Mouse (Mus musculus): Measurements from ENCODE around the gene Ptch2.
A peak's percentile ranks its signal among the peaks of the same experiment; 100 is the strongest.

Ptch2 gene

DNA sequence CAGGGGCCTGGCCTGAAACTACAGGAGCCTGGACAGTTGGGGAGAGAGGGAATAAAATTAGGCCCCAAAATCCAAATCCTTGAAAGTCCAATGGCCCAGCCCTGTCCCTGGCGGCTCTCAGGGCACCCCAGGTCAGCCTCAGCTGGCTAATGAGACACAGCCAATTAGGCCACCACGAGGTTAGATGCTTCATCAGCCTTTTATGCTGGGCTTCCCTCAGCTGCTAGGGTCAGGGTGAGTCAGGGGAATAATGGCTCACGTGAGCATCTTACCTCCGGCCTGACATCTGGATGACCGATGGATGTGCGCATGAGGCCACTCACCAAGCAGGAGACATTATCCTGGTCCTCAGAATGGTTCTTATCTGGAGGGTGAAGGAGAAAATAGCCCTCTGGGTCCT, 34.9 kb downstream of the Ptch2 start:
- no peak for DNase-seq (ENCODE audit: low spot score)

DNA sequence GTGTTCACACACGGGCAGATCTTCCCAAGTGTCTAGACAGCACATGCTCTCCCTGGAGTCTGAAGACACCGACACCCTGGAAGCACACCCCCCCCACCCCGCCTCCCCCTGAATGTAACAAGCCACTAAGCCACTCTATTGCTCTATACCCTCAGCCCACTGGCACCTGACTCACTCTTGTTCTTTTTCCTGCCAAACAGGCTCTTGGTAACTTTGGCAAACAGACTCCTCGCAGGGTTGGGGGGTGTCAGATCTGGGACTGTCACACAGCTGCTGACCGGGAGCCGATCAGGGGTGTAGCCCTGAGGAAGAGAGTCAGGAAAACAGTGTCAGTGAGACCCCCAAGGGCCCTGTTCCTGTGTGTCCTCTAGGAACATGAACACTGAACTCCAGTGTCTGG, 35.3 kb downstream of the Ptch2 start:
- no peak for DNase-seq (ENCODE audit: low spot score)

DNA sequence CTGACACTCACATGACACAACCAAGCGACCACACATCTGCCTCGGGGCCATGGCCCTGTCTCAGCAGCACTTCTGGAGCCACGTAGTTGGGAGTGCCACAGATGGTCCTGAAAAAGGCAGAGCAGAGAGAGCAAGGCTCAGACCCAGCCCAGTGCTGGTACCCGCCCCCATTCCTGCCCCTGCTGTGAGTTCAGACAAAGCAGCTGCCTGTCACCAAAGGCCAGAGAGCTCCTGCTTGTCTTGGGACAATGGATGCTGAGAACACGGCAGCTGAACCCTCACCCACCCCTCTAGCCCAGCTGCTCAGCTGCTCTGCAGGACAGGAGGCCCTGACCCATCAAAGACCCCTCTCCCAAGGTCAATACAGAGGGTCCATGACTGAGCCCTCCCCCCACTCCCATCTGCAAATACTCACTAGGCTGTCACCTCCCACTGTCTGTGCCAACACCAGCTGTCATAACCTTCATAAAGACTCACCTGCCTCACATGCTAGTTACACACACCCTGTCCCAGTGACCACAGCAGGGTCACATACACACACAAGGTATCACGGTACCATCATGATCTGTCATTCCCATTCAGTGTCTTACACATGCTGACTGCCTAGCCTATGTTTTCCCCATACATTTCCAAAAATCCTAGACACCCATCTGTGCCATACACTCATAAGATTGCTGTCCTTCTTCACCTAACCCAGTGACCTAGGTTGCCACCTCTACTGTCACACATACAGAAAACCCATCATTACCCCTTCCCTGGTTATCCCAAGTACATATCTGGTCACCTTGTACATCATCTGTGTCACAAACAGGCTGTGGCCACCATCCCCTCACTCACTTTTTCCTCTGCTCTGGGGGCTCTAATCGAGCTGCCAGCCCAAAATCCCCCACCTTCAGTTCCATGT, 36.3 kb downstream of the Ptch2 start:
- no peak for DNase-seq (ENCODE audit: low spot score)

DNA sequence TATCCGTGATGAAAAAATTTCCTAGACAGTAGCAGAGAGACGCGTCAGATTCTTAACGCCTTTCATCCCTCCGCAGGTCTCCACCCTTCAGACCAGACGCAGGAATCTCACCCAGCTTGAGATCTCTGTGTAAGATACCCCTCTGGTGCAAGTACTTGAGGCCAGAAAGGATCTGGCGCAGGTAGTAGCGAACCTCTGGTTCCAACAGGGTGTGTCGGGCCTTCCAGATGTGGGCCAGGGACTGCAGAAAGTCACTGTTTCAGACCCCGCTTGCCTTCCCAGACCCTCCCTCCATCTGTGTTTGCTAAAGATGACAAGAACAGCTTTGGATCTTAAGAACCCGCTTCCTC, 36.9 kb downstream of the Ptch2 start:
- DNase-seq (ENCODE audit: low spot score) = no peak

DNA sequence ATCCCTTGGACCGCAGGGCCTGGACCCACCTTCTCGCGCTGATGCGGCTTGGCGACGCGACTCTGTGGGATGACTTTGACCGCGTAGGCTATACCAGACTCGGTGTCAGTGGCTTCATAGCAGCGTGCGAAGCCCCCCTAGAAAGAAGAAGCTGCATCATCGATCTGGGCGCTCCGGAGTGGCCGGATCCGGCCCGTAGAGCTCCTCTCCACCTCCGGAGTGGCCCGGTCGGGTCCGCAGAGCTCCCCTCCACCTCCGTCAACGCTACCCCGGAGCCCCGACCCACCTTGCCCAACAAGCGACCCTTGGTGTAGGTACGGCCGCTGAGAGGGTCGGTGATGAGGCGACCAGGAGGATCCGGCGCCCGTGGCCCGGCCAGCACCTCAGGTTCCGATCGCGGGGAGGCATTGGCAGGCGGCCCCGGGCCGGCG, 37.5 kb downstream of the Ptch2 start:
- no peak for DNase-seq (ENCODE audit: low spot score)

DNA sequence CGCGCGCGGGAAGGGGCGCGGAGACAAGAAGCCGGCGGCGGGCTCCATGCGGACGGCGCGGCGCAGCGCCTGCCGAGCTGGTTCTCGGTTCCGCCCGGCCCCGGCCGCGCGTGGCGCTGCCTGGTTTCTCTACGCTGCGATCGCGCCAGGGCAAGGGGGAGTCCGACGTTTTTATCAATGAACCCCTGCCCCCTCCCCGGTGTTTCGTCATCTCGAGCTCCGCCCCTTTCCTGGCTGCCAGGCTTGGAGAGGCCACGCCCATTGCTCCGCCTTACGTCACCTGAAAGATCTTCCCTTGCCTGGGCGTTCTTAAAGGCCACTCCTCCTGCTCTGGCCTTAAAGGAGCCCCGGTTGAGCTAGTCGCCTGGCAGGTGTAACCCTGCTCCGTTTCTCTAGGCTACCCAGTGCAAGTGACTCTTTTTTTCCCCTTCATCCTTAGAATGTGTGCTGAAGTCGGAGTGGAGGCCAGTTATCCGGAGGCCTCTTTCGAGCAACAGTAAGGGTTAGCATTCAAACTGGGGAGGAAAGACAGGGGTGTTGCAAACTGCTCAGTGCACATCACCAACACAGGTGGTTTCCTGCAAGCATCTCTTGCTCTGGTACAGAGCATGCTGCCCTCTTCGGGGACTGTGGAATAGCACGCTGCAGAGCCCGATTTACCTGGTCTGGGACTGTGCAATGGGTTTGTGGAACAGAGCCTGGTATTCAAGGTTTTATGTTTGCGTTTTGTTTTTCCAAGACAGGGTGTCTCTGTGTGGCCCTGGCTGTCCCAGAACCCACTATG, 38.1 kb downstream of the Ptch2 start, which contains the start of gene Plk3:
Plk3 (minus strand) TSS at position 147 of the 784 bp plus-strand sequence.
- DNase-seq (ENCODE audit: low spot score) = peak; percentile 78

DNA sequence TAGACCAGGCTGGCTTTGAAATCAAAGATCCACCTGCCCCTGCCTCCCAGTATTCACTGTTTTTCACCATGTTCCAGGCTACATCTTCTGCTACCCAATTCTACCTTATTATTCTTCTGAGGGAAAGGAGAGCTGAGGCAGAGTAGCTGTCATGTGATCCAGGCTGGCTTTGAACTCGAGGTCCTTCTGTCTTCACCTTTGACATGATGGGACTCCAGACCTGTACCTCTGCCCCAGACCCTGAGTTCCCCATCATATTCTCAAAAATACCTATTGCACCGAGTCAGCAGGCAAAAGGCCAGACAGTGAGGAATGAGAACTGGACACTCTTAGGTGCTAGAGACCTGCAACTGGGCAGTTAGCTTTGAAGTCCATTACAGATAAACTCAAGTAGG, 38.7 kb downstream of the Ptch2 start:
- no peak for DNase-seq (ENCODE audit: low spot score)

DNA sequence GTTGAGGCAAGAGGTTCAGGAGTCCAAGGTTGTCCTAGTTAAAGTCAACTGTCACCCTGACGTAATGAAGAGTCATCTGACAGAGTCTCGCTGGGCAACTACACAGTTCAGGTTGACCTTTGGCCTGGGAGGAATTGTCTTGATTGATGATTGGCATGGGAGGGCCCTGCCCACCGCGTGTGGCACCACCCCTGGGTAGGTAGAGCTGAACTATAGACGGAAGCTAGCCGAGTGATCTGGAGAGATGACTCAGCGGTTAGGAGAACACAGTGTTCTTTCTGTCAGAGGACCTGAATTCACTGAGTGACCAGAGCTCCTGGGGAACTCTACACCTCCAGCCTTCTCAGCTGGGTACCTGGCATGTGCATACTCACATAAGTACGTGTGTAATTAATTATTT, 40.2 kb downstream of the Ptch2 start:
- DNase-seq (ENCODE audit: low spot score) = no peak

DNA sequence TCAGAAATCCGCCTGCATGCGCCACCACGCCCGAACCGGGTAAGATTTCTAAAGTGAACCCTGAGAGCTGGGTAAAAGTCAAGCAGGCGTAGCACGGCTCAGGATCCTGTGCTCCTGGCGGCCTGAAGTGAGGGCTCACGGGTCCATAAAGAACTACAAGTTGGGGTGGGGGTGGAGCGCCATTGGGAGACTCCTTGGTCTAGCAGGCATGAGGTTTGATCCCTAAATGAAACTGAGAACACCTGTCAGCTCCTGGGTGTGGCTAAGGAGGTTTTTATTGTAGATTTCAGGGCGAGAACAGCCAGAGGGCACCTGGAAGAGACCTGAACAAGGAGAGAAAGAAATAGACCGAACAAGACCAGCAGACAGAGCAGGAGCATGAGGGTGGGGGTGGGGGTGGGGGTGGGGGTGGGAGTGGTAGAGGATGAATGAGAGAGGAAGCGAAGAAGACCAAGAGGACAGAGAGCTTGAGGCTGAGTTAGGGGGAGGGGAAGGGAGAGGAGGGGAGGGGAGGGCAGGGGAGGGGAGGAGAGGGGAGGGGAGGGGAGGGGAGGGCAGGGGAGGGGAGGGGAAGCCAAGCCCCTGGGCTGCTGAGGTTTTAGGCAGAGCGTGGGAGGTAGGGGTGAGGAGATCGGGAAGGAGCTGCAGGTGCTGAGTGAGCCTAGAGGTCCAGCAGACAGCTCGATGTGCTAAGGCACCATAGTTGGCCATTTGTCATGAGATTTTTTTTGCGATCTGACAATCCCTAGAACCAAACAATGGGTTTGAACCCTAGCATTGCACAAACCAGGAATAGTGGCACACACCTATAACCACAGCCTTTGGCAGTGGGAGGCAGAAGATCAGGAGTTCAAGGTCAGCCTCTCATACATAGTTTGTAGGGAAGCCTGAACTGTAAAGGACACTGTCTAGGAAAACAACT, 42.7 kb downstream of the Ptch2 start:
- DNase-seq (ENCODE audit: low spot score) = no peak

DNA sequence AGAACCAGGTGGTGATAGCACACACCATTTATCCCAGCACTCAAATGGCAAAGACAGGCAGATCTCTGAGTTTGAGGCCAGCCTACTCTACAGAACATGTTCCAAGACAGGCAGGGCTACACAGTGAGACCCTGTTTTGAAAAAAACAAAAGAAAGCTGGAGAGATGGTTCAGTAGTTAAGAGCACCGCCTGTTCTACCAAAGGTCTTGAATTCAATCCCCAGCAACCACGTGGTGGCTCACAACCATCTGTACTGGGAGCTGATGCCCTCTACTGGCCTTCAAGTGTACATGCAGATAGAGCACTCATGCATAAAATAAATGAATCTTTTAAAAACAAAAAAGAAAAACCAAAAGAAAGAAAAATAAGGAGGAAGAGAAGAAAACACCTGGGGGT, 43.3 kb downstream of the Ptch2 start:
- no peak for DNase-seq (ENCODE audit: low spot score)

DNA sequence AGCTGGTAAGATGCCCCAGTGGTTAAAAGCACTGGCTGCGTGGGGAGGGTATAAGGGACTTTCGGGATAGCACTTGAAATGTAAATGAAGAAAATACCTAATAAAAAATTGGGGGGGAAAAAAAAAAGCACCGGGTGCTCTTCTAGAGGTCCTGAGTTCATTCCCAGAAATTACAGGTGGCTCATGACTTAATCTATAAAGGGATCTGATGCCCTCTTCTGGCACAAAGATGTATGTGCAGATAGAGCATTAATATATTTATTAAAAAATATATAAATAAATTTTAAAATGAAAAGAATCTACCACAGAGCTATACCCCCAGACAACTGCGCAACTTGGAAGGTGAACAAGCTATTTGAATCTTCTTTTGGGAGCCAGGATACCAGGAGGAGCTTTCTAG, 44.7 kb downstream of the Ptch2 start:
- no peak for DNase-seq (ENCODE audit: low spot score)

DNA sequence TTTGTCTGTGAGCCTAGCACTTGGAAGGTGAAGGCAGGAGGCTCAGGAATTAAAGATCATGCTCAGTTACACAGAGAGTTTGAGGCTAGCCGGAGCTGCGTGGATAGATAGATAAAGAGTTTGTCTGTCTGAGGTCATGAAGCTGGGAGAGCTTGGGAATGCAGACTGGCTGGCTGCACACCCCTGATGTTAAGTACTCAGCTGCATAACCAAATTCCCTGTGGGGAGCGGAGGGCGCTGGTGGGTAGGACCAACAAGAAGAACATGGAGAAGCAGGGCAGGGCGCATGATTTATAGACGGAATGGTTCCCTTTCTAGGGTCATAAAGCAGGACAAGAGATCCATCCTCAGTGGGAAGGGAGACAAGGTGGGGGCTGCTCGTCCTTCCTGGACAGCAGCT, 47.1 kb downstream of the Ptch2 start:
- DNase-seq (ENCODE audit: low spot score) = no peak

DNA sequence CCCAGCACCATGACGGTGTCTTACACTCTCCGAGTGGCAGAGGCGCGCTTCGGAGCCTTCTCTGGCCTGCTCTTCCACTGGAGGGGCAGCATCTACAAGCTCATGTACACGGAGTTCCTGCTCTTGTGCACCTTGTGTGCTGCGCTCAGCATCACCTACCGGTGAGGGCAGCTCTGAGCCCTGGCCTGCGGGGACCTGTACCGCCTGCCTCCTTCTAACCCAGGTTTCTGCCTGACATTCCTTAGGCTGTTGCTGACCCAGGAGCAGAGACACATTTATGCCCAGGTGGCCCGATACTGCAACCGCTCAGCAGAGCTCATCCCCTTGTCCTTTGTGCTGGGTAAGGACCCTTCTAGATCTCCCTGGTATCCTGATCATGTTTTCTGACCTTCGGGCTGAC, 49.4 kb downstream of the Ptch2 start:
- DNase-seq (ENCODE audit: low spot score) = no peak

DNA sequence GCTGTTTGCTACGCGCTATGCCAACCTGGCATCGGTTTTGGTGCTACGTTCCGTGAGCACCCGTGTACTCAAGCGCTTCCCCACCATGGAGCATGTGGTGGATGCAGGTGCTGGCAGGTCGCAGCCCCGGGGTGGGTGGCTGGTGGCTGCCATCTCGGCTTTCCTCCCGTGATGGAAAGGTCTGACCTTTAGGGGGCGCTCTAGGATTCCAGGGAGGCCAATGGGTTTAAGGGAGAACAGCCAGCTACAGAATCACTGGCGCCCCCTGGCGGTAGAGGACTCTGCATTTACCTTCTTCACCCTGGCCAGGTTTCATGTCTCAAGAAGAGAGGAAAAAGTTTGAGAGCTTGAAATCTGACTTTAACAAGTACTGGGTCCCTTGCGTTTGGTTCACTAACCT, 50.3 kb downstream of the Ptch2 start:
- peak; percentile 77 for DNase-seq (ENCODE audit: low spot score)

DNA sequence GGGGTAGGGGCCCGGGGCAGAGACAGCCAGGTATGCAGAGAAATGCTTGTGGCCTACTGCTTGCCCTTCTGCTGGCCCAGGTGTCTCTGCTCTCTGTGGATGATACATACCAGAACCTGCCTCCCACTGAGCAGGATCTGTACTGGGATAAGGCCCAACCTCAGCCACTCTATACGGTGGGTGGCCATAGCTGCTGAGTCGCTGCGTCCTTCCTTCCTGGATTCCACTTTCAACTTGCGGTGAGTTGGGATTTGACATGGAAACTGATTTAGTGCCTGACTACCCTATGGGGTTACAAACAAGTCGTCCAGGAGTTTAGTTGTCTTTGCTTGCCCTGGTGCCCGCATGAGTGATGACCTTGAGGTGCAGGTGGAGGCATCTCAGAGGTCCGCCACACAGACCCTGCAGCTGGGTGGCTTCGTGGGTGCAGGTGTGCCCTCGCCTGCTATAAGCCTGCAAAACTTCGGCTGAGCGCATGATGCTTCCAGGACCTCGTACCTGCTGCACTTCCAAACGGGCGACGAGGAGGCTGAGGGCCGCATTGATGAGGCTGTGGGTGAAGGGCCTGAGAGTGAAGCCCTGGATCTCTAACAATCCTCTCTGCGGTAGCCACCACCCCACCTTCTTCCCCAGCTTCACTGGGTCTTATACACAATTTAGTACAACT, 52.3 kb downstream of the Ptch2 start:
- no peak for DNase-seq (ENCODE audit: low spot score)

DNA sequence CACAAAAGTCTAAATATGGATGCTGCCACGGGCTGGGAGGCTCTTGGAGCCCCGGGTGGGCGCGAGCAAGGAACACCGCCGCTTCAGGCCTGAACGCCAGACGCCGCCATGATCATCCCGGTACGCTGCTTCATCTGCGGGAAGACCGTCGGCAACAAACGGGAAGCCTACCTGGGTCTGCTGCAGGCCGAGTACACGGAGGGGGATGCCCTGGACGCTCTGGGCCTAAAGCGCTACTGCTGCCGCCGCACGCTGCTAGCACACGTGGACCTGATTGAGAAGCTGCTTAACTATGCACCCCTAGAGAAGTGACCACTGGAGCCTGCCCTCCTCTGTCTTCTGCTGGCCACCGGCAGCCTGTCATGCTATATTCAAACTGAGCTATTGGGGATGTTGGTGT, 52.9 kb downstream of the Ptch2 start:
- DNase-seq (ENCODE audit: low spot score) = no peak

DNA sequence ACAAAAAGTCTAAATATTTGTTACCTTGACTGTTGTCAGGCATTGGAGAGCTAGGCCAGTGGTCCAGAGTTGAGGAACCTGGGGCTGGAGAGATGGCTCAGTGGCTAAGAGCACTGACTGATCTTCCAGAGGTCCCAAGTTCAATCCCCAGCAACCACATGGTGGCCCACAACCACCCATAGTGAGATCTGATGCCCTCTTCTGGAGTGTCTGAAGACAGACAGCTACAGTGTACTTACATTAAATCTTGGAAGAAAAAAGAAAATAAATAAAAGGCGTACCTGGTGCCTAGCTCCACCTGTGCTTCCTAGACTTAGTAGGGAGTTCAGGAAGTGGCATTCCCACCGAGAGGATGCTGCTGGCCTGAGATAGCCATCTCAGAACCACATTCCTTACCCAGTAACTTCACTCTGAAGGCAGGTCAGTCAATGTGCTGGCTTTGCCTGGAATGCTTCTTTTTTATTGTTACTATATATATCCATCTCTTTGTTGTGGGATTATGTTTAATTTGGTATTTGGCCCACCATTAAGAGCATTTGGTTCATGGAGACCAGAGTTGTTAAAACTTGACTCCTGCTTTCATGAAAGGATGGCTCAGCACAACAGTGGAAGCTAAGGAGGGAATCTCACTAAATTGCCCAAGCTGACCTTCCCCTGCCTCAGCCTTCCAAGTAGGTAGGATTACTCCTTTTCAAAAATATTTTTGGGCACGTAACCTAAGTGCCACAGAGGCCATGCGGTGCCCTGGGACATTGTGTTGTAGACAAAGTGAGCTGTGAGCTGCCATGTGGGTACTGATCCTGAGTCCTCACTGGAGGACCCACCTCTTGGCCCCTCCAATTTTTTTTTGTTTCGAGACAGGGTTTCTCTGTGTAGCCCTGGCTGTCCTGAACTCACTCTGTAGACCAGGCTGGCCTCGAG, 53.7 kb downstream of the Ptch2 start:
- DNase-seq (ENCODE audit: low spot score) = no peak

DNA sequence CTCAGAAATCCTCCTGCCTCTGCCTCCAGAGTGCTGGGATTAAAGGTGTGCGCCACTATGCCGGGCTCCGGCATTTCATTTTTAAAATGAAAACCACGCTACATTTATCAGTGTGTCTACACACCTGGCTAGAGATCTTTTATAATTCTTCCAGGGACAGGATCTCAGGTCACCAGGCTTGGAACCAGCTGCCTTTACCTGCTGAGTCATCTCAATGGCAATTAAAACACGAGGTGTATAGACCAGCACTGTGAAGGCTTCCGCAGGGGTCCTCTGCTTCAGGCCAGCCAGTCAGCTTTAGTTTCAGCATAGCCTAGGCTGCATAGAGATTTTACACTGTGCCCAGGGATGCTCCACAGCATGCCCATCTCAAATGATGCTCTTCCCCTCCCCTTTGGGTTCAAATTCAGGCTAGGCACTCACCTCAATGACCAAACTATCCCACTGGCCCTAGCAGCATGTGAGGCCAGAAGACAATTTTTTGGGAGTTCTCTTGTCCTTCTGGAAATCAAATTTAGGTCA, 54.4 kb downstream of the Ptch2 start:
- no peak for DNase-seq (ENCODE audit: low spot score)

DNA sequence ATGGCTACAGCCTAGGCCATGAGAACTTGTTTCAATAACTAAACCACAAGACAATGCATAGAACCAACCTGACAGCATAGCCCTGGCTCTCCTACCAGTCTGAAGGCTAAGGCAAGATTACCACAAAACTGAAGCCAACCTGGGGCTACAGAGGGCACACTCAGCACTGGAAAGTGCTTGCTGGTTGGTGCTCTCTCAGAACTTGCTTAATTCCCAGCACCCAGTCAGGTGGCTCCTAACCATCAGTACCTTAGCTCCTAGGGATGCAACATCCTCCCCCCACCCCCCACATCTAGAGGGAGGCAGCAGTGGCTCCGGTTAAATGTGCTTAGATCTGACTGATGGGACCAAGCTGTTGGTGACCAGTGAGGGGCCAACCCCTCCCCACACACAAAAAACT, 55.5 kb downstream of the Ptch2 start:
- DNase-seq (ENCODE audit: low spot score) = no peak

DNA sequence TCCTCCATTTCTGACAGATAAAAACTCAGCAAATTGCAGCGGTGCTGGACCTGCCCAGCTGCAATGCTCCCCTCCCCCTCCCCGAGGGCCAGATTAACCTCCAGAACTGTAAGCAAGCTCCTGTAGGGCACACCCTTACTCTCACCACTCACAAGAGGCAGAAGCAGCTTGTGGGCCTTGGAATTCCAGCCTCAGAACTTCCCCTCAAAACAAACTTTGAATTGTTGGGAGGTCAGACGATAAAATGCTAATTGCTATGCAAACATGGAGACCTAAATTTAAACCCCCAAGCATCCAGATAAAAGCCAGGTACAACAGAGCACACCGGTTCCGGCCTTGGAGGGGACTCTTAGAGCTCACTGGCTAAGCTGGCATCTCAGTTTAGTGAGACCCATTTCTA, 56.8 kb downstream of the Ptch2 start:
- no peak for DNase-seq (ENCODE audit: low spot score)

All from urinary bladder, postnatal 10 days (tissue).